Mouse (Mus musculus) skeletal muscle tissue, adult 2 months (tissue): ENCODE data around the gene Hcfc2.

Experiments used
- DNase-seq: peaks from one replicate; pipeline ENCODE4 v3.0.0-alpha.2; 2012; ENCODE audit warnings: low read depth, low spot score

Gene Hcfc2

DNA sequence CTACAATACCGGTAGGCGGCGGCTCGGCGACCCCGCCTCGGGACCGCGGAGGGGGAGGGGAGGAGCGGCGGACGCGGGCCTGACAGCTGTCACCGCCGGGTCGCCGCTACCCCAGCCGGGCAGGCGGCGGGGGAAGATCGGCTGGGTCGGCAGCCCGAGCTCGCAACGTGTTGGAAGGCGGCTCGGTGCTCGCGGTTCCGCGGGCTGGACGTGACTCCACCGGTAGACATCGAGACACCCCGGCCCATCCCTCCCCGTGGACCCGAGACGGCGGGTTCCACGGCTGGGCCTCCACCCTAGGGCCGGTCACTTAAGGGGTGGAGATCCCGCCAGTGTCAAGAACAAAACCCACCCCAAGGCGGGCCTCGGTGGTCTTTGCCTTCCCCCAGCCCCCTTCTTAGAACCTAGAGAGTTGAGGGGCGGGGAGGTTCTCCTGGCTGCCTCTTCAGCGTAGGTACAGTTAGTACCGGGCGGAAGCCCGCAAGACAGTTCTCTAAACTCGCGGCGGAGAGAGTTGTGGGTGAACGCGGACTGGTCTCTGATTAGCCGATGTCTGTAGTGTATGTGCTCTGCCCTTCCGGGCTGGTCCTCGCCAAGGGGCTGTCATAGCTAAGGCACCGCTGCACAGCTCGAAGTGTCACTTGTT is 3.5 kb downstream of the Hcfc2 start:
- no peak for DNase-seq

DNA sequence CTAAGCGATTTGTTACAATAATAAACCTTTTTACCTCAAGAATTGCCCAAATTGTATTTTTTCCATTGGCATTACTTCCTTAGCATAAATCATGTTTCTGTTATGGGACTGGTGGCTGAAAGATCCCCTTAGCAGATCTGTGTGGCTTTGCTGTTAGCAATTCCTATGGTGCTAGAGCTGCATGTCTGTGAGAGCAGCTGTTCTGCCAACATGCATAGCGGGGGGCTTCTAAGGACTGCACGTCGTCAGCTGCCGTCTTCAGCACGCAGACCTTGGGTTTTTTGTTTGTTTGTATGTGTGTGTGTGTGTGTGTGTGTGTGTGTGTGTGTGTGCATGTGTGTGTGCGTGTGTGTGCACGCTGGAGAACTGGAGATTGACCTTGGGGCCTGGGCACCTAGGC is 45.4 kb downstream of the Hcfc2 start:
- DNase-seq = no peak

DNA sequence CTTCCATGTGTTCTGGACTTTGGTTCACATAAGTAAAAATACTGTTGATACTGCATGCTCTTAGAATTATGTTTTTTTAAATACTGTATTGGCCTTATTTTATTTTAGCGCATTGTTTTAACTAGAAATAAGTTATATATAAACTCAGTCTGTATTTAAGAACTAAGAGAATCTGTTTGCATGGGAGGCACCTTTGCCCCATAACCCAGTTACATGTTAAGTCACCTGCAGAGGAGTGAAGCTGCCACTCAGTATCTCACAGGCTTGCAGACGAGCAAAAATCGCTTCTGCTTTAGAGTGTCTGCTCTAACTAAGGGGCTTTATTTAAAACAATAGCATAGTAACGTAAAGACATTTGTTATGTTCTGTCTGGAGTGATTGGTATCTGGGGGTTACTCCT is 45.9 kb downstream of the Hcfc2 start:
- DNase-seq = no peak

DNA sequence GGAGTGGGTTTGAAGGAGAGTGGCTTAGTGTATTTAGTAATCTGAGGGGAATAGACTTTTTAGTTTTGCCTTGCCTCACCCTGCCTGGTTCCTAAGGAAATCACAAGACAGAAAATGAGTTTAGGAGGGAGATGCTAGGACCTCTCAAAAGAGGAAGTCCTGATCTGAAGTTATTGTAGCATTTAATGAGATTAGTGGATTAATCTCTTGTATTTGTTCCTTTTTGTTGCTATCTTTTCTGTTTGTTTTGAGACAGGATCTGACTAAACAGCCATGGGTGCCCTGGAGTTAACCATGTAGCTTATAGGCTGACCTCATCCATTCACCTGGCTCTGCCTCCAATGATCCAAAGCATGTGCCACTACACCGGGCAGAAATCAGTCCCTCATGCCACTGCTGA is 46.6 kb downstream of the Hcfc2 start:
- no peak for DNase-seq

DNA sequence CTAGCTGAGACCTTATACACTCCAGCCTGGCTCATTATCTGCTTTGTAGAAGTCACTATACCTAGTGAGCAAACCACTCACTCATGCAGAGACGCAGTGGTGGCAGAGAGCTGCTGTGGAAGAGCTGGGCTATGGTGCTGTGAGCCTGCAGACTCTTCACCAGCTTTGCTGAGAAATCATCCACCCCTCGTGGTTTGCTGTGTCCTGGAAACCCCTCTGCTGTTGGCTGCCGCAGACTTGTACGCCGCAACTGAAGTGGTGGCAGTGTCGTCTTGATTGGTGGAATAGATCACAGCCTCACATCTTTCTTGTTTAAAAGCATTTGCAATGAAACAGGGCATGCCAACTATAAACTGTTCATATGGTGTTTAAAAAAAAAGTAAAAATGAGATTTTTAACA is 48.3 kb downstream of the Hcfc2 start:
- DNase-seq = no peak

DNA sequence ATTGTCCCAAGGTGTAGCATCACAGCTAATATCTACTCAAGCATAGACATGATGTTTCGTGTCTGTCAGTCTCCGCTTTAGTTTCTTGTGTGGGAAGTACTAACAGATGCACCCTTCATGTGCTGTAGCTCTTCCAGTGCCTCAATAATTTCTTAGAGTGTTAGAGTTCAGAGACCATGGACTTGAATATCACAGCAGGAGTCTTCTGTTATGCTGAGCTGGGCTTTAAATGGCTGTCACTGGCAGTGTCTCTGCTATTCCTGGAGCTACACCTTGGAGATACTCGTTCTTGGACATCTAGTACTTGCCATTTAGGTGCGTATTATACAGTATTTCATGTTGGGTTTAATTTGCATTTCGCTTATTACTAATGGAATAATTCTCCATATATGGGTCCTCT is 49.3 kb downstream of the Hcfc2 start:
- no peak for DNase-seq

DNA sequence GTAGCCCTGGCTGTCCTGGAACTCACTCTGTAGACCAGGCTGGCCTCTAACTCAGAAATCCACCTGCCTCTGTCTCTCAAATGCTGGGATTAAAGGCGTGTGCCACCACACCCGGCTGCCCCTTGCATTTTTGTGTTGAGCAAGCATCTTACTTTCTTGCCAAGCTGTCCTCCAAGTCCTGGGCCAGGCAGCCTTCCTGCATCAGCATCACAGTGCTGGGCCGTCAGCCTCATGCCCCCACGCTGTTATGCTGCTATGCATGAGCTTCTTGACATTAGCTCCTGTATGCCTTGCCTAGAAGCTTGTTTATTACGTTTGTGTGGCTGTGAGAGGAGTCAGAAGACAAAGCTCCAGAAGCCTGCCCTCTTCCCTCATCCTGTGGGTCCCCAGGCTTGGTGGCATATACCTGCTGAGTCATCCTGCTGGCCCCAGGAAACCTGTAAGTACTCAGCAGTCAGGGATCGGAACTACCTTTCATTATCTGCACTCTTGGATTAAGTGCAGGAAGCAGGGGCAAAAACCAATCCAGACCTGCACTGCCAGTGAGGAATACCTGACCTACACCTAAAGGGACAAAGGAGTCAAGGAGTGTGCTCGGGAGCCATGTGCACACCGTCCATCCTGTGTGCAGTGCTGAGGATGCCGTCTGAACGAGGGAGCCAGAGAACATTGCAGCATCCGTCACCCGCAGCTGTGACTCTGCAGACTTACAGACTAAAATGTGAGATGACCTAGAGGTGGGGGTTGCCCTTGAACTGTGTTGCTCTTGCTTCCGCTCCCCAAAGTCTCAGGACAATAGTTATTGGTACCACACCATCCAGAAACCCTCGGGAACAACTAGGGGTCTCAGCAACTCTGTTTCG is 51.3 kb downstream of the Hcfc2 start:
- no peak for DNase-seq

DNA sequence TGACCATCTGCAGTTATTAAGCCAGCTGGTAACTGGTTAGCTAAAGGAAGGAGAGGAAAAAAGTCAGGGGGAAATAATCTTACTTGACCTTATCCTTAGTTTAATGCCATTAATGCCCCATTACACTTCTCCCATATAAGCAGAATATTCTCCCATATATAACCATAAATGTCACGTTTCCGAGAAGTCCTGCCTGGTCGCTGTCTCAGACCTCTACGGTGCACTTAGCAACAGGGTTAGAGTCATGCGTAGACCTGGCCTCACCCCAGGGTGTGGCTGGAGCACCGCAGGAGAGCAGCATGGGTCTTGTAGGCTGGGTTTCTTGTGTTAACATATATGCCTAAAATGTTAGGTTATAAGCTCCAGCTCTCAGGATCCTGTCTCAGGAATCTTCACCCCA is 54.8 kb downstream of the Hcfc2 start:
- DNase-seq = no peak

DNA sequence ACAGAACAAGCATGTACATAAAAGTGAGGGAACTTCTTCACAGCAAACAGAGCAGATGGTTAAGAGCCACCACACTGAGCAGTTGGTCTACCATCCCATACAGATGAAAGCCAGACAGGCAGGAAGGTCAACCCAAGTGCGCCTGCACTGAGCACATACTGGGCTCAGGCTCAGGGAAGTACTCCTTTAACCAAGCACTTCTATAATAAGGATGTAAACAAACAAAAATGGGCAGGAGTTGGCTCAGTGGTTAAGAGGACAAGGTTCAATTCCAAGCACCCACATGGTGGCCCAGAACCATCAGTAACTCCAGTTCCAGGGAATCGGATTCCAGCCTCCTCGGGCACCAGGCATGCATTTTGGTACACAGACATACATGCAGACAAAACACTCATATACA is 57.0 kb downstream of the Hcfc2 start:
- no peak for DNase-seq

DNA sequence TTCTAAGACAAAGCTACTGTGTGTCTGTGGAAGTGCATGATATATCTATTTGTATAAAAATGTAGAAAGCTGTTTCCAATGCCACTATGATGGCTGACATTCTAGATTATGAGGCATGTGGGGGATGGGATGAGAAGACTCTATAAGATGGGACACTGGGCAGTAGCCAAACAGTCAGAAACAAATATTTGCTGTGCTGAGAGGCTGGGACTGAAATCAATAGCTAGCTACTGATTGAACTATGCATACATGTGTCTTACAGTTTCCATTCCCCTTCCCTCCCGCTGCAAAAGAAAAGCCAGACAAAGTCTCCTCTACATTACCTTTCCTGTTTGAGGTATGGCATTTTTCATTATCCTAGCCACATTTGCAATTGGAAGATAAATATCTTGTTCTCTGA is 58.7 kb downstream of the Hcfc2 start:
- no peak for DNase-seq

DNA sequence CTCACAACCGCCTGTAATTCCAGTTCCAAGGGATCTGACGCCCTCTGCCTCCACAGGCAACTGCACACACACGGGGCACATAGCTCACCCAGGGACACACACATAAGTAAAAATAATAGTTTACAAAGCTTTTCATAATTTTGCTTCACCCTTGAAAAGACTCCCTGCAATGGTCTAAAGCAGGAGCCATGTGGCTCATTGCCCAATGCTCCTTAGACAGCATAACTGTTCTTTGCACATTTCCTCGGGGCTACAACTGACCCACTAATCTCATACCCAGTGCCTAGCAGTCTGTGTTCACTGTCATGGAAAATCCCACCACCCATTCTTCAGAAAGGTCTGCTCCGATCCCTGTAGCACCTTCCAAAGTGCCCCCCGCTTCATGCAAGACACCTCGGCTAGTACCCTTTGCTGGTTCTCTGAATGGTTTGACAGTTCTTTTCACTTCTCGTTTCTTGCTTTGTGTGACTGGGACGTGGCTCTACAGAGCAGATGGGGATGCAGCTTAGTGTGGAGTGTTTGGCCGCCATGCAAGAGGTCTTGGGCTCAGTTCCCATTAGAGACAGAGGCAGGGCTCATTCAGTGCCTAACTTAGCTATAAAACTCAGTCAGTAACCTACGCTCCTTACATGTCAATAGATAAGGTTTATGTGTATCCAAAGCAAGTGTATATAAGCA is 59.4 kb downstream of the Hcfc2 start:
- DNase-seq = no peak

DNA sequence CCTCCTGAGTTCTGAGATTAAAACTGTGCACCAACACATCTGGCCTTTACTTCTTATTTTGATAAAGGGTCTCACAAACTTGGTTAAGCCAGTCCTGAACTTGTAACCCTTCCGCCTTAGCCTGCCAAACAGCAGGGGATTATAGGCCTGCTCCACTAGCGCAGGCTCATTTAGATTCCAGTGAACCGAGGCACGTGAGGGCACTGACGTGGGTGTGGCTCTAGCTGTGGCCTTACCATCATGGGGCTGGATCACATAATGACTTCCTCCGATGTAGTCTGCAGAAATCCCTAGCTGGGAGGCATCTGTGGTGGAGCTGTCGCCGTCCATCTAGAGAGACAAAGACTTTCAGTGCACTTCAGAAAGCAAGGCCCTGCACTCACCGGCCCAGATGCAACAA is 60.5 kb downstream of the Hcfc2 start:
- DNase-seq = no peak

DNA sequence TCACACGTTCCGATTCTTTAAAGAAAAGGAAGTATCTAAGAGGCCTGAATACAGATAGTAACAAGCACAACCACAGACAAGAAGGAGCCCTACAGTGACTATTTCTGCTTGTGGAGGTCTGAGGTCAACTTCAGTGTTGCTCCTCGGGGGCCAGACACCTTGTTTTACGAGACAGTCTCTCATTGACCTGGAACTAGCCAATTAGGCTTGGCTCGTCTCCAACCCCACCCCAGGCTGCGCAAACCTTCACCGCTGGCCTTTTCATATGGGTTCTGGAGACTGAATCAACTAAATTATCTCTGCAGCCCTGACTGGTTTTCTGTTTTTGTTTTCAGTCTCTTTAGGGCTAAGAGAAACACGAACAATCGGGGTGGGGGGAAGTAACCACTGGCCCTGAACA is 61.4 kb downstream of the Hcfc2 start:
- DNase-seq = no peak

DNA sequence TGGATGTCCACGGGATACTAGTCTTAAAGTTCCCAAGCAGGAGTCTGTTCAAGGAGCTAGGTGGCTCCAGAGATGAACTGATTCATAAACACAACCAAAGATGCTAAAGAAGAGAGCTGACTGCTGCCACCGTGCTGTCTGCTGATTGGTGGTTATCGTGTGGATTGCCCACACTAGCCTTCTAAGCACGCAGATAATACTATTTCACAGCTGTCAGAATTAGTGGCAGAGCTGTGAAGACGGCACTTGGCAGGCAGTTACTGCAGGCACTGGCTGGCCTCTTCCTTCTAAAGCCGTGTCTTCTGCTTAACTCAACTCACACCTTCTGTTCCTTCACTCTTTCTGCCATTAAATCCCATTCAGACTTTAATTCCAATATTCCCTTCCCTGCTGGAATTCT is 62.4 kb downstream of the Hcfc2 start:
- no peak for DNase-seq

DNA sequence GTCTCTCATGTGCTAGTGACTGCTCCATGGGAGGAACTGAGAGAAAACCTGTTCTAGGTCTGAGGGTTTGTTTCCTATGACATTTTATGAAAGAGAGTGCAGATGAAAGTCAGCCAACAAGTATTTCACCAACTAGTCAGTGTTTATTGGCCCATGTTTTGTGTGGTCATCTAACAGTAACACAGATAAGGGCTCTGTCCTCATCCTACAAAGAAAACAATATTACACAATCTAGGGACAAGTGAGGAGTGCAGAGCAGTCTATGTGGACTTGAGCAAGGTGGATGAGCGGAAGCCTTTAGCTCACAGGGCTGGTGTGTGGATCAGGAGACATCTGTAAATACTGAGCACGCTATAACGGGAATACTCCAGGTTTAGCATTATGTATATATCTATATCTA is 62.9 kb downstream of the Hcfc2 start:
- no peak for DNase-seq

DNA sequence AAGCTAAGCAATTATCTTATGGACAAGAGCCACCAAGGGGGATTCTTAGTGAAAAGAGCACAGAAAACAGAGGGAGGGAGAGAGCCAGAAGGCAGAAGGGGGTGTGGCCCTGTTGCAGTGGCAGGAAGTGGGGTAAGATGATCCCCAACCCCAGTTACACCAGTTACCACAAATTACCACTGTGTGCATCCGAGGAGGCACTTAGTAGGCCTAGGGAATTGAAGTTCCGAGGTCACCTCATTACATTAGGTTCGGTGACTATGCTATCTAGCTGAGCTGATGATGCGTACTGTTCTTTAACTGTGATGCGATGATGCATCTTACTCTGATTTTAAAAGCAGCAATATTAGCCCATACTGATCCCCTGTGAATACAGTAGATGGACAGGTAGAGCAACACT is 63.7 kb downstream of the Hcfc2 start:
- no peak for DNase-seq

DNA sequence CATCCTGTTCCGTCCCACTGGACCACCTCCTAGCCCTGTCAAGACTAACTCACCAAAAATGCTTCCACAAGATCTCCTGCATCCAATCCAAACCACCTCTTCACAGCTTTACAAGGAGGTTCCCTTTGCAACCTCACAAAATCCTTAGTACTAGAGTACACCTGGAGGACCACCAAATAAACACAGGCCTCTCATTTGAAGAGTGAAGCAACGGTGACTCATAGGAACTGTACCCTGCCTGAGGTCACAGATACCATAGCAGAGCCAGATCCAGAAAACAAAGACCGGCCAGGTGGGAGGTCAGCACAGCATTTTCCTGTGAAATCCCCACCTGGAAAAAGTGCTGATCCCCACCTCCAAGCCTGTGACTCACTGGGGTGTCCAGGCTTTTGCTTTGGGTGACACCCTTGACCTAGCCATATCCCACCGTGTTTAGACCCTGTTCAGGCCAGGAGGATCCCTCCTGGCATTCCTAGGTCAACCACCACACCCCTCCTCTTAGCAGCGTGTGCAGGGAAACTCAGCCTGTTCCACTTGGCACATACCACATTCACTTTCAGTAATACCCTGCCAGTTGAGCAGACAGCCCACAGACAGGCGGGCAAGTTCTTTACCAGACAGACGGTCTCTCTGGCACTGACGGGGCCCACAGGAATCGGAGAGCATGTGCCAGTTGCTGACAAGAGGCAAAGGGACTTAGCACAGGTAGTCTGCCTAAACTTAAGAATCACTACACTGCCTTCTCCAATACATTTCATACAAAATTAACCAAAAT is 65.3 kb downstream of the Hcfc2 start:
- DNase-seq = no peak

DNA sequence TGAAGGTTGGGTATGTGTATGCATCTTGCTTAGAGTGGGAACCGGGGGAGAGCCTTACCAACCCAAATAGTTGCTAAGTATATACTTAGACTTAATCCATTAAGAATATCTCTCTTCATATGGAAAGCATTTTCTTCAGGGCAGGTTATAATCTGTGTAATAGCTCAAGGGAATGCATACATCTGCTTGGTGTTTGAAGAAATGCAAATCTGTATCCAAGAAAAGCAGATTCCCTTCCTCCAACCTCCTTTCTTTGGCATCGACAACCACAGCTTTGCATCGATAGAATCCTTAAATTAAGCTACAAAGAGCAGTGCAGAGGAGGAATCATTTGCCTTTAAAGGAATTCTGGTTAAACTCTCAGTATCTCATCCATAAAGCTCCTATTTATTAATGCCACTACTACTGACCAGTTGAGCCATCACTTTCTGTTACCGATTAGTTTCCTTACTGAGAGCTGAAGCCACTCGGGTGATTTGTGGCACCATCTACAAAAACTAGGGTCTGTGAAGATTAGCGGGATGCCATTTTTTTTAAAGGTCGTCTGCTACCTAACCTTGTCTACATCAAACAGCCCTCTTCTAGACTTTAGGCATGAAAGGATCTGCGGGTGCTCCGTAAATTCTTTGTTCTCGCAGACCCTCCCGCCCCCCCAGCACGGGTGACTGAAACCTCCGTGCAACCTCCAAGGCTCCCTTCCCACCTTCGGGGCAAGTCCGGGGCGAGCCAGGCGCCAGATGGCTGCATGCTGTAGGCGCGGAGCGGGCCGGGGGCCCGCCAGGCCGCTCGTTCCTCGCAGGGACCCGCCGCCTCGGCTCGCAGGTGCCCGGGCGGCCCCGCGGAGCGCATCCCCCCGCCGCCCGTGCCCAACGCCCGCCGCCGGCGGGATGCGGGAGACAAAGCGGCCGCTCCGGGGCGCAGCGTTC is 67.1 kb downstream of the Hcfc2 start:
- no peak for DNase-seq

DNA sequence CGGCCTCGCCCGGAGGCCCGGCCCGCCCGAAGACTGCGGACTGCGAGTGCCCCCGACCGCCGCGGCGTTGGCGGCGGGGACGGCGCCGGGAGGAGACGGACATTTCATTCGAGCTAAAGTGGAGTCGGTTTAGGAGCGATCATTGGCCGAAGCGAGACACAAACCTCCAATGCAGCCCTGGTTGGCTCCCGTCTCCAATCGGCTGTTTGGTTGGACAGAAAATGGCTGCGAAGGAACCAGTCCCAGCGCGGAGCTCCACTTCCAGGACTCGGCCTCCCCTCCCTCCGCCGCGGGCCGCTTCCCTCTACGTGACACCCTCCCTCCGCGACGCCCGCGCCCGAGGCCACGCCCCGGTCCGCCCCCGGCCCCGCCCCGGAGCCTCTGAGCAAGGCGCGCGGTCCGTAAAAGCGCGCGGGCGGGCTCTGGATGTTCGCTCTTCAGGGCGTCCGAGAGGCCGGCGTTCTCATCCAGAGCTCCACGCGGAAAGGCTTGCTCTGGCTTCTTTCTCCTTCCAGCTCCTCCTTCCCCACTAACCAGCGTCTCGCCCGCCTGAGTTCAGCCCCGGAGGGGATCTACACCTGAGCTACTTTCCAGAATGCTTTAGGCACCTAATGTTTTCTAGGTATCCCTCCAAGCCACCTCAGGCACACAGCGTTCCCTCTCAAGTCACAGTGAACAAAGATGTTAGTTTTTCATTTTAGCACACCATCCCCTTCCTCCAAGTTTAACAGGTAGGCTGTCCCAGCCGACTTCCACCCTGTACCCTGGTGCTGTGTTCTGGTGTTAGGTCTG is 68.1 kb downstream of the Hcfc2 start, which contains the start of gene Nfyb:
Gene Nfyb, minus strand, starts transcription at position 305 of the 792 bp plus-strand sequence.
- DNase-seq = peak; percentile 98

DNA sequence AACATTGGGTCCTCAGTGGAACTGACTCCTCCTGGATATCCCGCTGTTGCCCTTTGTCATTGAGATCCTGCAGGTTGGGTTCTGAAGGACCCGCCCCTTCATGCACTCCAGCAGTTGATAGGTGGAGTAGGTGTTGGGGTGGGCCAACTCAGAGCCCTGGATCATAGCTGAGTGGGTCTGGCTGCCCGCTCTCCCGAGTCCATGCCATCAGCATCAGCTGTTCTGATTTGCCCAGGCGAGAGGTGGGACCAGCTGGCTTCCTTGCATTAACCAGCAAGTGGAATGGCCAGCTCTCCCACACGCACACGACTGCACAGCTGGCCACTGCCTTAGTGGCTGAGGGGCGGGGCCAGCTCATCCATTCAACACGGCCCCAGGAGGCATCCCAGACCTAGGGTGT is 72.9 kb downstream of the Hcfc2 start:
- DNase-seq = no peak
